ENCODE assay signal across 8 mouse cellular contexts in the genomic region with DNA sequence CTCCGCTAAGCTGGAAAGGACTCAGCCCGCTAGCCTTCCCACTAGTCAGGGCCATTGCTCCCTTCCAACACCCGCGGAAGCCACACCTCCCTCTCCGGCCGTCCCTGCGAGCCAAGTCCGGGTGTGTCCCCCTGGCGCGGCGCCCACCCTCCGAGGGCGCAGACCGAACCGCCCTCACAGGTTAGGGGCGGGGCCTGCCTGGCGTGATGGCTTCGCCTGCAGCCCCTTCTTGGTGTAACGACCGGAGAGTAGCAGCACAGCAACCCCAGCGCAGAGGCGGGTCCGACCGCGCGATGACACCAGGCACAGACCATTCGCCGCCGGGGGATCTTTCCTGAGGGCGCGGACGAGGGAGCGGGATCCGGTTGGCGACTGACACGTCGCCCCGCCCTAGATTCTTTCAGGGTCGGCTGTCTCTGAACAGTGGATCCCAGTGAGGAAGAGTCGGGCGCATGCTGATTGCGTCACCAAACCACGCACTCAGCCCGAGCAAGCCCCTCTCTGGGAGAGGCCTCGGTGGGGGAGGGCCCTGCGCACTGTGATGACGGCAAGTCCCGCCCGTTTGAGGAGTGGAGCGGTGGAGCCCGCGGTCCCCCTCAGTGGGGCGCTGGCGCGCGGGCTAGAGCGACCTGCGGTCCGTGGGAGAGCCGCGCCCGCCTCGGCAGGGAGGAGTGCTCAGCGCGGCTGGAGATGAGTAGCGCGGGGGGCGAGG. TPM values are rescaled to one million over a fixed set of nuclear protein-coding genes. Genes with fewer than 3 reads are reported as not detected.
DNase-seq lines count a peak whose midpoint lies in the region; ATAC-seq and TF ChIP-seq lines count a peak whose summit lies in the region.

A gene (plus strand): TSS at position 544 of the 712 bp plus-strand sequence.

- H3K4me2 ChIP-seq in forebrain, postnatal 0 days (ENCODE audit: low read depth), result peak within 1 kb of the TSS; percentile 97
- peak within 1 kb of the TSS; percentile 94 for H3K4me2 ChIP-seq in lung, embryonic 15.5 days

- TF ChIP-seq RAD21 in MEL (IDR thresholded peaks at IDR 0.05; ENCODE audit: low read depth, low read length), result no peak

- peak within 1 kb of the TSS; percentile 96 for H3K27ac ChIP-seq in MEL (ENCODE audit: control insufficient read depth, low read depth, low read length)
- H3K27ac ChIP-seq in cerebellum, adult 2 months (ENCODE audit: insufficient read depth, low read length), result peak within 1 kb of the TSS; percentile 71
- peak within 1 kb of the TSS; percentile 98 for H3K27ac ChIP-seq in forebrain, postnatal 0 days (ENCODE audit: low read depth, low read length)
- H3K27ac ChIP-seq in lung, embryonic 15.5 days, result peak within 1 kb of the TSS; percentile 99

- H3K9me3 ChIP-seq in MEL (replicated peaks; ENCODE audit: insufficient read depth, low read length), result no peaks in the 10 kb centered on the region
- H3K9me3 ChIP-seq in forebrain, postnatal 0 days (ENCODE audit: low read length), result no peaks in the 10 kb centered on the region
- H3K9me3 ChIP-seq in lung, embryonic 15.5 days, result no peaks in the 10 kb centered on the region

- no peaks in the 10 kb centered on the region for H3K27me3 ChIP-seq in MEL (ENCODE audit: control insufficient read depth in 1 of 2, insufficient read depth in 2 of 2, low read length in 2 of 2)
- H3K27me3 ChIP-seq in cerebellum, adult 2 months (ENCODE audit: control insufficient read depth, insufficient read depth, low read length), result no peaks in the 10 kb centered on the region
- no peaks in the 10 kb centered on the region for H3K27me3 ChIP-seq in forebrain, postnatal 0 days (ENCODE audit: insufficient read depth, low read length)
- H3K27me3 ChIP-seq in lung, embryonic 15.5 days, result no peaks in the 10 kb centered on the region

- H3K9ac ChIP-seq in MEL (ENCODE audit: control insufficient read depth, low read depth, low read length, poor library complexity, severe bottlenecking), result peak within 1 kb of the TSS; percentile 84
- peak within 1 kb of the TSS; percentile 95 for H3K9ac ChIP-seq in forebrain, postnatal 0 days
- H3K9ac ChIP-seq in lung, embryonic 15.5 days, result peak within 1 kb of the TSS; percentile 99

- under 1% methylated on average over 68 of the region's 68 CpGs for WGBS in cerebellum, adult 2 months
- WGBS in forebrain, postnatal 0 days, result under 1% methylated on average over 66 of the region's 68 CpGs
- WGBS in lung, embryonic 15.5 days, result under 1% methylated on average over 67 of the region's 68 CpGs

- peak in 1 of 3 experiments; percentile 65; a peak in 2 of 6 replicates for TF ChIP-seq CTCF in MEL (IDR thresholded peaks at IDR 0.05 in 2 of 3, conservative IDR thresholded peaks at IDR 0.05 in 1 of 3; ENCODE audit: control insufficient read depth in 1 of 3, insufficient read depth in 1 of 3, low read depth in 2 of 3, low read length in 3 of 3, poor library complexity in 1 of 3, severe bottlenecking in 1 of 3)
- no peak for TF ChIP-seq CTCF in cerebellum, adult 2 months (IDR thresholded peaks at IDR 0.05; ENCODE audit: borderline replicate concordance, insufficient read depth, low read depth, low read length)
- peak; percentile 72 for TF ChIP-seq CTCF in forebrain, postnatal 0 days (IDR thresholded peaks at IDR 0.05; ENCODE audit: low read depth)

- peaks cover 35 to 44% of the 10 kb centered on the region in 2 experiments for H3K4me1 ChIP-seq in MEL (ENCODE audit: control insufficient read depth in 1 of 2, insufficient read depth in 2 of 2, low read length in 2 of 2)
- H3K4me1 ChIP-seq in cerebellum, adult 2 months (ENCODE audit: control insufficient read depth, insufficient read depth, low read length), result no peaks in the 10 kb centered on the region
- H3K4me1 ChIP-seq in forebrain, postnatal 0 days (ENCODE audit: insufficient read depth), result peaks cover 11% of the 10 kb centered on the region; the same call in 1 of the 2 replicates
- peaks cover 11% of the 10 kb centered on the region; the same call in 1 of the 2 replicates for H3K4me1 ChIP-seq in lung, embryonic 15.5 days

- TF ChIP-seq POLR2A in MEL (IDR thresholded peaks at IDR 0.05; ENCODE audit: control insufficient read depth in 1 of 2, insufficient read depth in 1 of 2, low read depth in 1 of 2, low read length in 2 of 2, poor library complexity in 1 of 2), result peak in 1 of 2 experiments; percentile 100; a peak in 2 of 4 replicates
- TF ChIP-seq POLR2A in cerebellum, adult 2 months (IDR thresholded peaks at IDR 0.05; ENCODE audit: borderline replicate concordance, insufficient read depth, low read length), result peak; percentile 57; the same call in 1 of the 2 replicates

- H3K79me2 ChIP-seq in MEL (ENCODE audit: control insufficient read depth, insufficient read depth, low read length, poor library complexity), result peaks cover 34% of the 10 kb centered on the region

- peak; percentile 100 for DNase-seq in MEL (ENCODE audit: low read depth, low spot score)
- peak; percentile 99 for DNase-seq in cerebellum, adult 2 months
- DNase-seq in forebrain, postnatal 0 days, result peak; percentile 99
- DNase-seq in heart, postnatal 4 days, result peak; percentile 100
- DNase-seq in layer of hippocampus, adult 8-10 months (ENCODE audit: low spot score in 2 of 2), result peak; percentile 99 to 100
- DNase-seq in ovary, adult 18-20 months (ENCODE audit: low spot score), result peak; percentile 100
- peak; percentile 99 for DNase-seq in thymus, postnatal 0 days (ENCODE audit: low spot score)

- no peak for TF ChIP-seq EP300 in MEL (IDR thresholded peaks at IDR 0.05; ENCODE audit: low read depth in 1 of 2, low read length in 2 of 2)

- ATAC-seq in forebrain, postnatal 0 days, result peak; percentile 96
- peak; percentile 97 for ATAC-seq in lung, embryonic 15.5 days (ENCODE audit: borderline replicate concordance, extremely low read depth, low FRiP score, low TSS enrichment)

- H3K4me3 ChIP-seq in MEL (ENCODE audit: control insufficient read depth in 1 of 2, insufficient read depth in 1 of 2, low read depth in 2 of 2, low read length in 2 of 2), result peak within 1 kb of the TSS; percentile 76 to 89
- H3K4me3 ChIP-seq in cerebellum, adult 2 months (replicated peaks; ENCODE audit: insufficient read depth, low read depth, low read length), result peak within 1 kb of the TSS; percentile 87
- H3K4me3 ChIP-seq in forebrain, postnatal 0 days (ENCODE audit: low read depth, low read length), result peak within 1 kb of the TSS; percentile 94
- peak within 1 kb of the TSS; percentile 100 for H3K4me3 ChIP-seq in lung, embryonic 15.5 days

- peaks cover 2 to 56% of the 10 kb centered on the region in 2 experiments; a peak in 3 of 4 replicates for H3K36me3 ChIP-seq in MEL (ENCODE audit: control insufficient read depth in 1 of 2, insufficient read depth in 2 of 2, low read length in 2 of 2)
- no peaks in the 10 kb centered on the region for H3K36me3 ChIP-seq in forebrain, postnatal 0 days (ENCODE audit: insufficient read depth)
- H3K36me3 ChIP-seq in lung, embryonic 15.5 days, result no peaks in the 10 kb centered on the region

TF ChIP-seq in MEL, 35 proteins besides CTCF, POLR2A, EP300 and RAD21:
- TF ChIP-seq GATA1 (IDR thresholded peaks at IDR 0.05; ENCODE audit: low read depth, low read length) (0 out of 2 replicates have a peak, but pooled peaks have one; percentile 16), MAZ (IDR thresholded peaks at IDR 0.05; ENCODE audit: low read depth, low read length) (no peak), POLR2AphosphoS5 (IDR thresholded peaks at IDR 0.05; ENCODE audit: borderline replicate concordance, low read depth, low read length) (peak; percentile 91)

RNA-seq across cellular contexts. Expression of the gene that starts here (rescaled TPM):
- 43.2 and 47.5 TPM in 2 replicates for total RNA-seq in MEL (2012; rRNA removed)
- 10 to 100 TPM; 45.3 to 77.7 TPM for polyA plus RNA-seq in MEL (2012; ENCODE audit: insufficient read depth in 1 of 2, insufficient read length in 2 of 2, low read depth in 1 of 2, low replicate concordance in 2 of 2, missing spikeins in 1 of 2)
- polyA plus RNA-seq in cerebellum, adult 2 months (2012; rRNA removed), result 18.6 and 19.5 TPM in 2 replicates
- total RNA-seq in forebrain, postnatal 0 days (2014; rRNA removed), result 45.9 and 49.7 TPM in 2 replicates
- 5.2 and 8.1 TPM in 2 replicates for polyA plus RNA-seq in forebrain, postnatal 0 days (2015; fragmentation: Nextera tagmentation; extraction: Ambion mirVana)
- 10 to 100 TPM; 33.8 to 38.4 TPM for total RNA-seq in heart, postnatal 4 days (2021)
- total RNA-seq in layer of hippocampus, adult 8-10 months (2022), result 10 to 100 TPM; 56.7 to 82.0 (median 65.6) TPM
- polyA plus RNA-seq in lung, embryonic 15.5 days (2015; fragmentation: Nextera tagmentation; extraction: Ambion mirVana), result 20.9 and 21.5 TPM in 2 replicates
- polyA plus RNA-seq in thymus, postnatal 0 days (2015; fragmentation: Nextera tagmentation; extraction: Ambion mirVana), result 19.5 and 23.6 TPM in 2 replicates

Comparison
In these comparisons a context has a peak if more than half of its experiments do, and no peak if none do; other contexts are left out.
1. Peak in every context shown above with its lines: DNase-seq, ATAC-seq, H3K4me3 ChIP-seq and H3K27ac ChIP-seq.